Mouse (Mus musculus) right cerebral cortex, adult 2 months (tissue): ENCODE data around the gene Actr3.

Experiments used
- DNase-seq, 2 experiments: peaks; one replicate each; pipeline ENCODE4 v3.0.0; 2021 to 2022; ENCODE audit warnings: low spot score in 2 of 2

Actr3 gene

DNA sequence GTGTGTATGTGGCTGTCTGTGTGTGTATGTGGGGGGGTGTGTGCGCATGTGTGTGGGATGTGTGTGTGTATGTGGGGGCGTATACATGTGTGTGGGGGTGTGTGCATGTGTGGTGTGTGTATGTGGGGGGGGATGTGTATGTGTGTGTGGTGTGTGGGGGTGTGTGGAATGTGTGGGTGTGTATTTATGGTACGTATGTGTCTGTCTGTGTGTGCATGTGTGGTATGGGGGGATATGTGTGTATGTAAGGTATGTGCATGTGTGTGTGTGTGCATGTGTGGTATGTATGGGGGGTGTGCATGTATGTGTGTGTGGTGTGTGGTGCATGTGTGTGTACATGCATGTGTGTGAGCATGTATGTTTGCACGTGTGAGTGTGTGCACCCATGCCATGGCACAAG is 70.0 kb downstream of the Actr3 start:
- no peak for DNase-seq

DNA sequence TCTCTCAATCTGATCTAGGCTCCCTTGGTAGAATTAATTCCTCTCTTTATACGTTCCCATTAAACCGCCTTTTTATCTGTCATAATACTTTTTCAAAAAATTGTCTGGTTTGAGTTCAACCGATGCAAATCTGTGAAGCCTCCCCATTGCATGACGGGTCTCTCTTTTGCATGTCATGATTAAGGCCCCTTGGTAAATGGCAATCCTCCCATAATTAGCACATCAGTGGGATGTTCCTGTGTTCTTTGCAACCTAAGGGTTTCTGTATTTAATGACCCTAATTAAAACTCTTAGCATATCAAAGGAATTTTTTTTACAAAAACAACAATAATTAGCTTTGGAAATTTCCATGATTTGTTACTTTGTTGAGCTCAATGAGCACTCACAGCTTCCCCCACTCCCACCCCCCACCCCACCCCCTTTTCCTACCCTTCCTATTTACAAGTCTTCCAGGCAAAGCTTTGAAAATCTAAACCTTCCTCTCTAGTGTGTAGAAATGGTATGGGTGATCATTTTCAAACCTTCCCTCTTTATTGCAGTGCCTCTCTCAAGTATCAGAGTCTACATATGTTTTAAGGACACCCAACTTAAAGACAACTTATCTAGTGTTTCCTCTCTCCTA is 84.0 kb downstream of the Actr3 start:
- no peak for DNase-seq

DNA sequence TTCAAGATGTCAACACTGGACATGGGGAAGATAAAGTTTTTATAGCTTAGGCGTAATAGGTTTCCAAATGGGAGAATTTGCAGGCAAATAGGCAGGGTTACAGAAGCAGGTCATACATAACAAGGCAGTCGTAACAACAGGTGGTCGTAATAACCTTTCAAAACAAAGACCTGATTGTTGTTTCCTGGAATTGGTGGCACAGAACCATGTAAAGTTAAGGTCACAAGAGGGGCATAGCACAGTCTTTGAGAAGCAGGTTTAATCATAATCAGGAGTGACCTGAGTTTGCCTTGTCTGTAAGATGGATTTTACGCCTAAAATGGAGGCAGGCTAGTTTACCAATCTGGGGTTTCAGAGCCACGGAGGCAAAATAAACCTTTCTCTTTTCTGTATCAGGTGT is 84.7 kb downstream of the Actr3 start:
- DNase-seq = no peak

DNA sequence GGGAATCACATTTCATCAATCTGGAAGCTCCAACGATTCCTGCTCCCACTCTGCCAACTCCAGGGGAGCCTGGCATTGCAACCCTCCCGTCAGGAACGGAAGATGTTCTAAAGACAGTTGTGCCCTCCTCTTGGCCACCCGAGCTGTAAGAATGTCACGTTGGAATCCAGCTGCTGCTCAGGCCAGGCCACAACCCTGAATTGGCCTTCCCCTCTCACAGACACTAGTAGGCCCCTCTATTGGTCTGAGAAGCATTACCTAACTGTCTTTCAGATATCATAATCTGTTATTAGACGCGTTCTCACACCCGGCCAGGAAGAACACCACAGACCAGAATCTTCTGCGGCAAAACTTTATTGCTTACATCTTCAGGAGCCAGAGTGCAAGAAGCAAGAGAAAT is 89.7 kb downstream of the Actr3 start:
- no peak for DNase-seq

DNA sequence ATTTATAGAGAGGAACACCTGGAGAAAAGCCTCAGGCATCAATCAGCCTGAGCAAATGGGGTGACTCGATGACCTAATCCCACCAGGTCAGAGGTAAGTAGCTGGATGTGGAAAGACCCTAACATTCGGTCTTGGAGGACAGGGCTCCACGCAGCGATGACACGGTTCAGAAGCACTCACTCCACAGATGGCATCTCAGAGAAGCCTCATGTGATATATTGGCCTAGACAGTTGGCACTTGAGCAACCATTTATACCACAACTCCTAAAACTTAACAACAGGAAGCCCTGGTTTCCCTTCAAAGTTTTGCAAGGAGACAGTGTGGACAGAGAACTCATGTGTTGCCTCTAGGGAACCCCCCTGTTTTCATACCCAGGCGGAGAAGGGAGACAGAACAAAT is 90.1 kb downstream of the Actr3 start:
- no peak for DNase-seq

DNA sequence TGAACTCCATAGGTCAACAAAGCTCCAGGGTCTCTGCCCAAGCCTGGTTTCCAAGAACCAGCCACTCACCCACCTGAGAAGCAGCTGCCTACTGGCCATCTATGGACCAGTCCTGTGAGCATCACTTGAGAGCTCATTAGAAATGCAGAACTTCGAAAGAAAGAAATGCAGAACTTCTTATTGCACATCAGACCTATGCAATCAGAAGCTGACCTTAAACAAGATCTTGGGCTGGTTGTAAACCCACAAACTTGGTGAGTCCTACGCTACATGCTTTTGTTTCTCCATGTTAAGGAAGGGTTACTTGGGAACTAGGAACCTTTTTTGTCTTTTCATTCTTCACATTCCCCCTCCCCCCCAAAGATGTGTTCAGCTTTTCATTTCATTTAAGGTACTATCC is 92.4 kb downstream of the Actr3 start:
- no peak for DNase-seq
